Mouse (Mus musculus) urinary bladder, postnatal 14 days (tissue): ENCODE measurements around the gene Cox4i1.

Experiments
- DNase-seq: peaks from one replicate; pipeline ENCODE4 v3.0.0; 2021; ENCODE audit warnings: low spot score

Cox4i1 gene

GRCm38 (mm10) chr8:120664566-120664965, 3.5 kb upstream of the Cox4i1 start:
- DNase-seq = no peak

- no peak for DNase-seq
These were observed 2.1 kb upstream of the Cox4i1 start for GRCm38 (mm10) chr8:120665726-120666455.

GRCm38 (mm10) chr8:120666807-120667470, 1.1 kb upstream of the Cox4i1 start:
- DNase-seq = no peak

GRCm38 (mm10) chr8:120668374-120668905, 418 bp downstream of the Cox4i1 start, which contains the start of gene Emc8:
Gene Emc8 (minus strand): TSS chr8:120668573.
- DNase-seq = peak; percentile 24

- no peak for DNase-seq
These were observed 3.8 kb downstream of the Cox4i1 start for GRCm38 (mm10) chr8:120671775-120672174.

- DNase-seq = no peak
These were observed 4.7 kb downstream of the Cox4i1 start for GRCm38 (mm10) chr8:120672626-120673229.

- no peak for DNase-seq
These were observed 5.3 kb downstream of the Cox4i1 start for GRCm38 (mm10) chr8:120673298-120673697.

- no peak for DNase-seq
These were observed 7.7 kb downstream of the Cox4i1 start for GRCm38 (mm10) chr8:120675718-120676117.

- peak; percentile 82 for DNase-seq
These were observed 10.4 kb downstream of the Cox4i1 start for GRCm38 (mm10) chr8:120678447-120678846.

GRCm38 (mm10) chr8:120679629-120680387, 11.8 kb downstream of the Cox4i1 start:
- no peak for DNase-seq

GRCm38 (mm10) chr8:120680405-120680804, 12.4 kb downstream of the Cox4i1 start:
- DNase-seq = peak; percentile 59

- DNase-seq = no peak
These were observed 13.1 kb downstream of the Cox4i1 start for GRCm38 (mm10) chr8:120681113-120681512.

GRCm38 (mm10) chr8:120683602-120684001, 15.6 kb downstream of the Cox4i1 start:
- peak; percentile 79 for DNase-seq

GRCm38 (mm10) chr8:120684082-120684481, 16.1 kb downstream of the Cox4i1 start:
- no peak for DNase-seq

GRCm38 (mm10) chr8:120685097-120685496, 17.1 kb downstream of the Cox4i1 start:
- peak; percentile 48 for DNase-seq

GRCm38 (mm10) chr8:120685591-120685990, 17.6 kb downstream of the Cox4i1 start:
- DNase-seq = no peak

GRCm38 (mm10) chr8:120686051-120686450, 18.0 kb downstream of the Cox4i1 start:
- DNase-seq = no peak

- DNase-seq = no peak
These were observed 18.6 kb downstream of the Cox4i1 start for GRCm38 (mm10) chr8:120686576-120686975.

- peak; percentile 35 for DNase-seq
These were observed 19.8 kb downstream of the Cox4i1 start for GRCm38 (mm10) chr8:120687786-120688185.

- DNase-seq = no peak
These were observed 20.5 kb downstream of the Cox4i1 start for GRCm38 (mm10) chr8:120688511-120688910.

- DNase-seq = no peak
These were observed 24.9 kb downstream of the Cox4i1 start for GRCm38 (mm10) chr8:120692934-120693333.
